Mouse (Mus musculus) liver, postnatal 0 days (tissue): ENCODE results near the gene Ptprb.

Source experiments
- CTCF ChIP-seq: sonication (generic); IDR thresholded peaks from 2 replicates; pipeline ENCODE4 v1.5.1; 2016; ENCODE audit warnings: antibody characterized with exemption, low read depth
- EP300 ChIP-seq: IDR thresholded peaks from 2 replicates; pipeline ENCODE4 v1.6.1; 2016; ENCODE audit warnings: antibody characterized with exemption, low read depth, mild to moderate bottlenecking

GRCm38 (mm10) chr10:116384401-116384800, 109.1 kb downstream of the Ptprb start:
- no peak for TF ChIP-seq CTCF
- no peak for TF ChIP-seq EP300
